Mouse (Mus musculus) neural tube, embryonic 14.5 days (tissue): Measurements from ENCODE around the gene Zbtb40. TPM values are rescaled to one million over a fixed set of nuclear protein-coding genes. Genes with fewer than 3 reads are reported as not detected.
A peak's percentile ranks its signal among the peaks of the same experiment; 100 is the strongest.

Source experiments
- ATAC-seq: fragments of 200-750 bp; cut with Nextera tagmentation; 2 replicates; pipeline ENCODE4 v1.8.0; 2017; ENCODE audit warnings: low read depth, mild to moderate bottlenecking, moderate TSS enrichment, moderate library complexity
- H3K27ac ChIP-seq: fragments of 300-500 bp; sonication (generic); 2 replicates; pipeline ENCODE4 v1.5.1; 2014; ENCODE audit warnings: low read depth, mild to moderate bottlenecking, control low read depth, low read length, moderate library complexity, mixed read lengths
- H3K27me3 ChIP-seq: fragments of 300-500 bp; sonication (generic); 2 replicates; pipeline ENCODE4 v1.6.1; 2014; ENCODE audit warnings: low read length; ENCODE audit not compliant: control insufficient read depth, insufficient read depth
- H3K36me3 ChIP-seq: fragments of 300-500 bp; sonication (generic); 2 replicates; pipeline ENCODE4 v1.6.1; 2014; ENCODE audit warnings: low read length, mixed read lengths; ENCODE audit not compliant: control insufficient read depth, insufficient read depth
- H3K4me1 ChIP-seq: fragments of 300-500 bp; sonication (generic); 2 replicates; pipeline ENCODE4 v1.6.1; 2014; ENCODE audit warnings: low read length; ENCODE audit not compliant: control insufficient read depth, insufficient read depth
- H3K4me2 ChIP-seq: fragments of 300-500 bp; sonication (generic); 2 replicates; pipeline ENCODE4 v1.6.1; 2014; ENCODE audit warnings: mild to moderate bottlenecking, low read depth, low read length, control low read depth
- H3K4me3 ChIP-seq: fragments of 300-500 bp; sonication (generic); 2 replicates; pipeline ENCODE4 v1.5.1; 2014; ENCODE audit warnings: low read depth, low read length, control low read depth, mixed read lengths
- H3K9ac ChIP-seq: fragments of 300-500 bp; sonication (generic); replicated peaks from 2 replicates; pipeline ENCODE4 v1.6.1; 2014; ENCODE audit warnings: low read depth, mild to moderate bottlenecking, control low read depth, low read length, mixed read lengths
- H3K9me3 ChIP-seq: fragments of 300-500 bp; sonication (generic); 2 replicates; pipeline ENCODE4 v1.6.1; 2016; ENCODE audit warnings: low read length; ENCODE audit not compliant: control insufficient read depth
- WGBS: fragments of 180-500 bp; shearing (Covaris S2); extraction: QIAGEN DNeasy Blood & Tissue Kit; methylation state at CpG from one replicate; pipeline ENCODE4 v1.1.7; 2014; 5-methylcytosine and 5-hydroxymethylcytosine counted together
- polyA plus RNA-seq: library from polyadenylated mRNA; unstranded; fragments of >200 nt; fragmentation: Nextera tagmentation; extraction: Ambion mirVana; gene quantifications from 2 replicates; pipeline ENCODE4 v1.2.1, GENCODE M21; 2014

Zbtb40 gene
- polyA plus RNA-seq, 1 experiment from 2014 or later, result 4.7 TPM

GRCm38 (mm10) chr4:137041161-137041621 is 7.4 kb downstream of the Zbtb40 start:
- Histone ChIP-seq H3K27me3 (no peaks in the 10 kb centered on the region), H3K4me3 (no peak overlapping the region), H3K4me1 (peaks cover 14% of the 10 kb centered on the region), H3K27ac (no peak overlapping the region), H3K4me2 (no peak overlapping the region), H3K36me3 (no peaks in the 10 kb centered on the region), H3K9me3 (no peaks in the 10 kb centered on the region), H3K9ac (no peak overlapping the region)
- ATAC-seq, result no peak
- WGBS, result 48% methylated on average over 10 of the region's 10 CpGs

- Histone ChIP-seq H3K4me2 (no peak overlapping the region), H3K27ac (no peak overlapping the region), H3K9ac (no peak overlapping the region), H3K36me3 (no peaks in the 10 kb centered on the region), H3K27me3 (no peaks in the 10 kb centered on the region), H3K9me3 (no peaks in the 10 kb centered on the region), H3K4me1 (peaks cover 12% of the 10 kb centered on the region), H3K4me3 (no peak overlapping the region)
- no peak for ATAC-seq
- WGBS, result 97% methylated on average over 7 of the region's 7 CpGs
Measured at GRCm38 (mm10) chr4:137039441-137039840, 9.2 kb downstream of the Zbtb40 start.

- no peak overlapping the region for H3K4me3 ChIP-seq
- no peak overlapping the region for H3K4me2 ChIP-seq
- WGBS, result 70% methylated on average over 3 of the region's 3 CpGs
- H3K27ac ChIP-seq, result no peak overlapping the region
- H3K36me3 ChIP-seq, result no peaks in the 10 kb centered on the region
- no peaks in the 10 kb centered on the region for H3K9me3 ChIP-seq
- no peak for ATAC-seq
- H3K9ac ChIP-seq, result no peak overlapping the region
- H3K4me1 ChIP-seq, result peaks cover 7% of the 10 kb centered on the region; the same call in 1 of the 2 replicates
- H3K27me3 ChIP-seq, result no peaks in the 10 kb centered on the region
Measured at GRCm38 (mm10) chr4:137038501-137038900, 10.1 kb downstream of the Zbtb40 start.

- H3K4me2 ChIP-seq, result no peak overlapping the region
- H3K27ac ChIP-seq, result no peak overlapping the region
- H3K4me1 ChIP-seq, result peaks cover 7% of the 10 kb centered on the region; the same call in 1 of the 2 replicates
Measured at GRCm38 (mm10) chr4:137038096-137038495, 10.5 kb downstream of the Zbtb40 start.

GRCm38 (mm10) chr4:137033115-137033887 is 15.3 kb downstream of the Zbtb40 start:
- no peaks in the 10 kb centered on the region for H3K27me3 ChIP-seq
- H3K9ac ChIP-seq, result no peak overlapping the region
- H3K4me3 ChIP-seq, result no peak overlapping the region
- H3K4me2 ChIP-seq, result no peak overlapping the region
- no peaks in the 10 kb centered on the region for H3K4me1 ChIP-seq
- no peaks in the 10 kb centered on the region for H3K36me3 ChIP-seq
- no peak overlapping the region for H3K27ac ChIP-seq
- H3K9me3 ChIP-seq, result no peaks in the 10 kb centered on the region
- WGBS, result 40% methylated on average over 7 of the region's 7 CpGs
- peak; percentile 63; the same call in 1 of the 2 replicates for ATAC-seq

More at GRCm38 (mm10) chr4:137038096-137038495, 10.5 kb downstream of the Zbtb40 start:
- 31% methylated on average over 8 of the region's 8 CpGs for WGBS
- H3K36me3 ChIP-seq, result no peaks in the 10 kb centered on the region
- no peak overlapping the region for H3K4me3 ChIP-seq
- no peak for ATAC-seq
- H3K9me3 ChIP-seq, result no peaks in the 10 kb centered on the region
- no peak overlapping the region for H3K9ac ChIP-seq
- no peaks in the 10 kb centered on the region for H3K27me3 ChIP-seq

- ATAC-seq, result no peak
- Histone ChIP-seq H3K4me1 (no peaks in the 10 kb centered on the region), H3K4me2 (no peak overlapping the region), H3K9ac (no peak overlapping the region), H3K36me3 (no peaks in the 10 kb centered on the region), H3K4me3 (no peak overlapping the region), H3K27me3 (no peaks in the 10 kb centered on the region), H3K9me3 (no peaks in the 10 kb centered on the region), H3K27ac (no peak overlapping the region)
- WGBS, result 88% methylated on average over 4 of the region's 4 CpGs
Measured at GRCm38 (mm10) chr4:137032456-137032855, 16.1 kb downstream of the Zbtb40 start.

- Histone ChIP-seq H3K36me3 (no peaks in the 10 kb centered on the region), H3K4me3 (no peak overlapping the region), H3K4me2 (no peak overlapping the region), H3K27me3 (no peaks in the 10 kb centered on the region), H3K4me1 (no peaks in the 10 kb centered on the region), H3K9ac (no peak overlapping the region), H3K27ac (no peak overlapping the region), H3K9me3 (no peaks in the 10 kb centered on the region)
- WGBS, result 87% methylated on average over 7 of the region's 7 CpGs
- no peak for ATAC-seq
Measured at GRCm38 (mm10) chr4:137031319-137031718, 17.3 kb downstream of the Zbtb40 start.

GRCm38 (mm10) chr4:137029348-137029747 is 19.3 kb downstream of the Zbtb40 start:
- no peaks in the 10 kb centered on the region for H3K36me3 ChIP-seq
- no peak for ATAC-seq
- no peak overlapping the region for H3K4me3 ChIP-seq
- H3K9ac ChIP-seq, result no peak overlapping the region
- no peak overlapping the region for H3K4me2 ChIP-seq
- no peak overlapping the region for H3K27ac ChIP-seq
- no peaks in the 10 kb centered on the region for H3K9me3 ChIP-seq
- no peaks in the 10 kb centered on the region for H3K27me3 ChIP-seq
- H3K4me1 ChIP-seq, result no peaks in the 10 kb centered on the region
- 76% methylated on average over 8 of the region's 8 CpGs for WGBS

- no peak overlapping the region for H3K9ac ChIP-seq
- no peaks in the 10 kb centered on the region for H3K36me3 ChIP-seq
- H3K27me3 ChIP-seq, result no peaks in the 10 kb centered on the region
- H3K9me3 ChIP-seq, result no peaks in the 10 kb centered on the region
- H3K4me3 ChIP-seq, result no peak overlapping the region
- H3K27ac ChIP-seq, result no peak overlapping the region
- ATAC-seq, result no peak
- H3K4me1 ChIP-seq, result no peaks in the 10 kb centered on the region
- no peak overlapping the region for H3K4me2 ChIP-seq
- 67% methylated on average over 5 of the region's 5 CpGs for WGBS
Measured at GRCm38 (mm10) chr4:137027051-137027450, 21.6 kb downstream of the Zbtb40 start.
